Comparison of ENCODE assay signal across 22 mouse cellular contexts in the genomic region with DNA sequence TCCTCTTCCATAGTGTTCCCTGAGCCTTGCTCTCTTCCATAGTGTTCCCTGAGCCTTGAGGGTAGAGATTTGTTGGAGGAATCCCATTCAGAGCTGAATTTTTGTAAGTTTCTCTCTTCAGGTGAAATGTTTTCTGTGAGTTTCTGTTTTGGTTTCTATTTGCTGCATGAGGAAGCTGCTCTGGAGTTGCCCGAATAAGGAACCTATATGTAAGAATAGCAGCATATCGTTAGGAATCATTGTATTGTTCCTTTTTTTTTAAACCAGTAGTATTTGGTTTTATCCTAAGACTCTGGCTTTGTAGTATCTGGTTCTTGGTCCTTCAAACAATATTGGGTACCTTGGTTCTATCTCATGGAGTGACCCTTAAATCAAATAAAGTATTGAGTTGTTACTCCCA.
"Had no signal": no experiment of that assay in that cellular context is flagged by ENCODE, and none has a peak within 500 bp of the region (broad histone marks: within the 10 kb centered on the region; RNA-seq: fewer than 3 reads in every experiment).

No protein-coding gene starts in this region.

- ATAC-seq: hindbrain, embryonic 16.5 days; hindbrain, postnatal 0 days; inflammation-experienced regulatory T-cells, adult 6 months; intestine, embryonic 15.5 days; intestine, embryonic 16.5 days; intestine, postnatal 0 days had no signal

- DNase-seq: heart, postnatal 10 days; heart, postnatal 14 days; heart, postnatal 36 days; heart, postnatal 4 days; kidney, adult 11 months; kidney, adult 18-20 months; kidney, adult 2 months; kidney, adult 8-10 months; kidney, adult 9 months; kidney, postnatal 10 days; kidney, postnatal 14 days; kidney, postnatal 25 days; kidney, postnatal 36 days; kidney, postnatal 4 days; layer of hippocampus, adult 9-11 months; layer of hippocampus, postnatal 36 days had no signal
